Mouse (Mus musculus) common myeloid progenitor, adult 5-6 weeks (primary cell): ENCODE results near the gene Shisa7. TPM values are rescaled to one million over a fixed set of nuclear protein-coding genes. Genes with fewer than 3 reads are reported as not detected.

ENCODE experiments used
- total RNA-seq: library from RNA; stranded (forward); fragments of 200-1000, 187-1606 nt; gene quantifications from 2 replicates; pipeline ENCODE4 v1.2.3, GENCODE M21; 2017

The Shisa7 gene
- total RNA-seq, 1 experiment from 2014 or later = 0.05 TPM

Other genes with a start within 250 kb of the Shisa7 start
- not detected in 2 replicates for gene Ptprh, start 240.7 kb downstream of the Shisa7 start, total RNA-seq
- gene Tmem86b, start 213.3 kb downstream of the Shisa7 start, total RNA-seq = 8.6 and 18.7 TPM in 2 replicates
- gene Ppp6r1, start 185.7 kb downstream of the Shisa7 start, total RNA-seq = 142 and 149 TPM in 2 replicates
- 28.6 and 43.6 TPM in 2 replicates for gene Hspbp1, start 159.6 kb downstream of the Shisa7 start, total RNA-seq
- gene Brsk1, start 154.1 kb downstream of the Shisa7 start, total RNA-seq = not detected in 2 replicates
- 6.6 and 8.3 TPM in 2 replicates for gene Tmem150b, start 119.4 kb downstream of the Shisa7 start, total RNA-seq
- 33.0 and 37.9 TPM in 2 replicates for gene Kmt5c, start 104.6 kb downstream of the Shisa7 start, total RNA-seq
- gene Cox6b2, start 91.6 kb downstream of the Shisa7 start, total RNA-seq = 63.5 and 74.7 TPM in 2 replicates
- not detected in 2 replicates for gene Fam71e2, start 73.4 kb downstream of the Shisa7 start, total RNA-seq
- gene Il11, start 61.8 kb downstream of the Shisa7 start, total RNA-seq = 0.59 TPM in 1 of 2 replicates, not detected in the other
- gene Tmem190, start 61.8 kb downstream of the Shisa7 start, total RNA-seq = not detected in 2 replicates
- gene Tmem238, start 55.0 kb downstream of the Shisa7 start, total RNA-seq = 7.0 and 8.4 TPM in 2 replicates
- gene Rpl28, start 51.8 kb downstream of the Shisa7 start, total RNA-seq = 690 and 777 TPM in 2 replicates
- 190 and 203 TPM in 2 replicates for gene Ube2s, start 32.1 kb downstream of the Shisa7 start, total RNA-seq
- 8.0 and 70.9 TPM in 2 replicates for gene Isoc2b, start 25.6 kb upstream of the Shisa7 start, total RNA-seq
- gene Isoc2a, start 32.5 kb upstream of the Shisa7 start, total RNA-seq = 3.8 and 6.5 TPM in 2 replicates
- not detected in 2 replicates for gene Gm36210, start 61.8 kb upstream of the Shisa7 start, total RNA-seq
- gene Zfp628, start 70.5 kb upstream of the Shisa7 start, total RNA-seq = 2.4 and 3.2 TPM in 2 replicates
- 0.32 TPM in 1 of 2 replicates, not detected in the other for gene Nat14, start 77.3 kb upstream of the Shisa7 start, total RNA-seq
- not detected in 2 replicates for gene Ssc5d, start 81.1 kb upstream of the Shisa7 start, total RNA-seq
- gene Sbk2, start 119.7 kb upstream of the Shisa7 start, total RNA-seq = not detected in 2 replicates
- 0.19 TPM in 1 of 2 replicates, not detected in the other for gene Sbk3, start 126.5 kb upstream of the Shisa7 start, total RNA-seq
- gene Zfp579, start 151.5 kb upstream of the Shisa7 start, total RNA-seq = 4.1 and 8.3 TPM in 2 replicates
- 2.2 and 7.4 TPM in 2 replicates for gene Zfp524, start 169.7 kb upstream of the Shisa7 start, total RNA-seq
- gene Fiz1, start 170.0 kb upstream of the Shisa7 start, total RNA-seq = 20.0 and 21.1 TPM in 2 replicates
- not detected in 2 replicates for gene Gm44973, start 170.8 kb upstream of the Shisa7 start, total RNA-seq
- gene Zfp865, start 175.7 kb upstream of the Shisa7 start, total RNA-seq = 9.5 and 14.3 TPM in 2 replicates
- 0.14 and 1.1 TPM in 2 replicates for gene Ccdc106, start 175.9 kb upstream of the Shisa7 start, total RNA-seq
- gene 4632433K11Rik, start 189.4 kb upstream of the Shisa7 start, total RNA-seq = 2.5 TPM in 1 of 2 replicates, not detected in the other
- gene Zfp784, start 193.8 kb upstream of the Shisa7 start, total RNA-seq = 2.7 and 2.9 TPM in 2 replicates
- gene Zfp580, start 206.8 kb upstream of the Shisa7 start, total RNA-seq = 1.8 and 3.6 TPM in 2 replicates
- 220 and 260 TPM in 2 replicates for gene U2af2, start 217.4 kb upstream of the Shisa7 start, total RNA-seq
- gene Epn1, start 235.5 kb upstream of the Shisa7 start, total RNA-seq = 42.9 and 53.0 TPM in 2 replicates